Mouse (Mus musculus): Measurements from ENCODE around the gene Lrrc8e. TPM values are rescaled to one million over a fixed set of nuclear protein-coding genes. Genes with fewer than 3 reads are reported as not detected.

The Lrrc8e gene
- polyA plus RNA-seq (2012; rRNA removed): 0.02 TPM in 1 of 2 replicates, not detected in the other

DNA sequence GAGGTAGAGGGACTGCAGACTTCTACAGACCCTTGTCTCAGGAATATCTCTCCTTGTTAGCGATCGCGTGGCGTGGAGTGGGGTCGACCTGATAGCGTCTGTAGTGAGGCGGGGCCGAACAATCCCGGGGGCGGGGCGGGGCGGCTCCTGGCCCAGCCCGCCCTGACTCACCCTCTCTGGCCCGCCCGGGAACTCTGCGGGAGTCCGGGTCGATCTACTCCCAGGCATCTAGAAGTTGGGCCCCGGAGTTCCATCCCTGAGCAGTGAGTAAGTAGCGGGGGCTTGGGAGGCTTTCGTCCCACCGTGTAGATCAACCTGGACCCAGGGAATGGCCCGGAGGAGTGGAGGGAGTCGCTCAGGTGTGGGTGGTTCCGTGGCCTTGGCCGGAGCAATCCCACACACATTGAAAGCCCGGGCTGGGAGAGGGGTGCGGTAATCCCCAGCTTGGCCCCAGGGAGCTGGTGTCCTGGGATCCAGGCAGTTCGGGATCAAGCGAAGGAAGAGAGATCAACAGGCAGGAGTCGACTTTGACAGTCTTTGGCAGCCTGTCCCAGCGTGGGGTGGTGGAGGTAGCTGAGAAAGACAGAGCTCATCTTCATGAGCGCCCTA, at the start of gene Lrrc8e:
Lrrc8e (plus strand) TSS at position 89 of the 609 bp plus-strand sequence.
- no peaks in the 10 kb centered on the region for H3K4me1 ChIP-seq (ENCODE audit: control insufficient read depth, insufficient read depth, low read length)
- H3K4me3 ChIP-seq (replicated peaks; ENCODE audit: insufficient read depth, low read depth, low read length): peak within 1 kb of the TSS; percentile 22
- TF ChIP-seq POLR2A (IDR thresholded peaks at IDR 0.05; ENCODE audit: borderline replicate concordance, insufficient read depth, low read length) (no peak), CTCF (IDR thresholded peaks at IDR 0.05; ENCODE audit: borderline replicate concordance, insufficient read depth, low read depth, low read length) (no peak)
- no peak within 1 kb of the TSS for H3K27ac ChIP-seq (ENCODE audit: insufficient read depth, low read length)
- no peaks in the 10 kb centered on the region; the same call in 1 of the 2 replicates for H3K27me3 ChIP-seq (ENCODE audit: control insufficient read depth, insufficient read depth, low read length)
- no peak for DNase-seq
- 8% methylated on average over 33 of the region's 33 CpGs for WGBS

DNA sequence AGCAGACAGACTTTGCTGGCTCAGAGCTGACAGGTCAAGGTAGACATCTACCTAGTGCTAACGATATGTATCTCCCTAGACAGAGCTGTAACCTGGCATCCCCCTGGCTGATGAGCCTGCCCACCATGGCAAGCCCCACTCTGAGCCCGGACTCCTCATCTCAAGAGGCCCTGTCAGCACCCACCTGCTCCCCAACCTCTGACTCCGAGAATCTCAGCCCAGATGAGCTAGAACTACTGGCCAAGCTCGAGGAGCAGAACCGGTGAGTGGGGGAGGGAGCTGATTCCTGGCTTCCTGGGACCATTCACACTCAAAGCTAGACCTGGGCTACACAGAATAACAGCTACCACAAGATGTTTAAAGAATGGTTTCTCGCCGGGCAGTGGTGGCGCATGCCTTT, 43.2 kb upstream of the Lrrc8e start:
- DNase-seq: no peak
- Histone ChIP-seq H3K4me3 (replicated peaks; ENCODE audit: insufficient read depth, low read depth, low read length) (no peak overlapping the region), H3K27me3 (ENCODE audit: control insufficient read depth, insufficient read depth, low read length) (no peaks in the 10 kb centered on the region), H3K27ac (ENCODE audit: insufficient read depth, low read length) (no peak overlapping the region), H3K4me1 (ENCODE audit: control insufficient read depth, insufficient read depth, low read length) (no peaks in the 10 kb centered on the region)
- WGBS: 87% methylated on average over 8 of the region's 8 CpGs
- TF ChIP-seq POLR2A (IDR thresholded peaks at IDR 0.05; ENCODE audit: borderline replicate concordance, insufficient read depth, low read length) (no peak), CTCF (IDR thresholded peaks at IDR 0.05; ENCODE audit: borderline replicate concordance, insufficient read depth, low read depth, low read length) (no peak)

DNA sequence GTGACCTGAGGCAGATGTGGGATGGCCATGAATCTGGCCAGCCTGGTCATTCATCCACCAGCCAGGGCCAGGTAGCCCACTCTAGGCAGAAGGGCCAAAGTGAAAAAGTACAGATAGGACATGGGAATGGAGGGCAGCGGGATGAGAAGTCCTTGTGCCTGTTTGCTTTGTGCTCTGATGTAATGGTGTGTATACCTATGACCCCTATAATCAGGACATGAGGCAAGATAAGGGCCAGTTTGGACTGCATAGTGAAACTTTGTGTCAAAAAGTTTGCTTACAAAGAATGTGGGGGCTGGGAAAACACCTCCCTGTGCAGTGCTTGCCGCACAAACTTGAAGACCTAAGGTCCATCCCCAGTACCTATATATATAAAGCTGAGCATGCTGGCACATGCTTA, 40.5 kb upstream of the Lrrc8e start:
- no peak for TF ChIP-seq POLR2A (IDR thresholded peaks at IDR 0.05; ENCODE audit: borderline replicate concordance, insufficient read depth, low read length)
- no peak for TF ChIP-seq CTCF (IDR thresholded peaks at IDR 0.05; ENCODE audit: borderline replicate concordance, insufficient read depth, low read depth, low read length)
- 97% methylated on average over 2 of the region's 2 CpGs for WGBS
- H3K4me3 ChIP-seq (replicated peaks; ENCODE audit: insufficient read depth, low read depth, low read length): no peak overlapping the region
- DNase-seq: no peak
- H3K27me3 ChIP-seq (ENCODE audit: control insufficient read depth, insufficient read depth, low read length): no peaks in the 10 kb centered on the region
- no peak overlapping the region for H3K27ac ChIP-seq (ENCODE audit: insufficient read depth, low read length)
- no peaks in the 10 kb centered on the region; the same call in 1 of the 2 replicates for H3K4me1 ChIP-seq (ENCODE audit: control insufficient read depth, insufficient read depth, low read length)

DNA sequence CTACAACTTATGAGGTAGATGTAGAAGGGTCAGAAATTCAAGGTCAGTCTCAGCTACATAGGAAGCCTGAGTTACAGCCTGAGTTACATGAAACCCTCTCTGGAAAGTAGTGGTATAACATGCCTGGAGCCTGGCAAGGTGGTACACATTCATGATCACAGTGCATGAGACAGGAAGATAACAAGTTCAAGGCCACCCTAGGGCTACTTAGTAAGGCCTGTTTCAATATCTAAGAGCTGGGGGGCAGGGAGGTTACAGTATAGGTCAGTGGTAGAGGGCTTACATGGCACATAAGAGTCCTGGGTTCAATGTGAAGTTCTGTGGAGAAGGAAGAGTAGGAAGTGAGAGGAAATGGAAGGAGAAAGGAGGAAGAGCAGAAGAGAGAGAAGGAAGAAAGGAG, 38.0 kb upstream of the Lrrc8e start:
- Histone ChIP-seq H3K27me3 (ENCODE audit: control insufficient read depth, insufficient read depth, low read length) (no peaks in the 10 kb centered on the region), H3K4me1 (ENCODE audit: control insufficient read depth, insufficient read depth, low read length) (no peaks in the 10 kb centered on the region; the same call in 1 of the 2 replicates), H3K27ac (ENCODE audit: insufficient read depth, low read length) (no peak overlapping the region), H3K4me3 (replicated peaks; ENCODE audit: insufficient read depth, low read depth, low read length) (no peak overlapping the region)
- no peak for DNase-seq
- TF ChIP-seq POLR2A (IDR thresholded peaks at IDR 0.05; ENCODE audit: borderline replicate concordance, insufficient read depth, low read length) (no peak), CTCF (IDR thresholded peaks at IDR 0.05; ENCODE audit: borderline replicate concordance, insufficient read depth, low read depth, low read length) (no peak)

DNA sequence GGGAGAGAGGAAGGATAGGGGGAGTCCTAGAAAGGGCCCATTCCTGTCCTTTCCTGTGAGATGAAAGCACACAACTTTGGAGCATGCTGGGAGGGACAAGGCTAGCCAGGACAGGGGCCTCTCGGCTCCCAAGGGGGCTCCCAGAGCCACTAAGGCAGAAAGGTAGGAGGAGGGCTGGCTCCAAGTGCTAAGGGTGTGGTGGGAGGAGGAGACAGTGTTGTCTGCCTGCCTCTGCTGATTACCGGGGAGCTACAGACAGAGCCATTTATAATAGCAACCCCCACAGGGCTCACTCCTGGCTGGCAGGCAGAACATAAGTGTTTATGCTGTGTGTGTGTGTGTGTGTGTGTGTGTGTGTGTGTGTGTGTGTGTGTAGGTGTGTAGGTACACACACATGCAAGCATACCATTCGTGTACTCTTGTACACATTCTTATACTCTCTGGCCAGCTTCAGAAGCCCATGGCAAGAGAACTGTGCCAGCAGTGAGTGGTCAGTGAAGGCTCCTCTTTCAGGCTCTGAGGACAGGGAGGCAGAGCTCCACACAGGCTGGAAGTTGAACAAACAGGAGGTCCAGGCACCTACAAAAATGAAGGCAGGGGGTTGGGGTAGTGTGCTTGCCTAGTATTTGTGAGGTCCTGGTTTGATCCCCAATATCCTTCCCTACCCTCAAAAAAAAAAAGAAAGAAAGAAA, 37.5 kb upstream of the Lrrc8e start:
- no peak overlapping the region for H3K4me3 ChIP-seq (replicated peaks; ENCODE audit: insufficient read depth, low read depth, low read length)

DNA sequence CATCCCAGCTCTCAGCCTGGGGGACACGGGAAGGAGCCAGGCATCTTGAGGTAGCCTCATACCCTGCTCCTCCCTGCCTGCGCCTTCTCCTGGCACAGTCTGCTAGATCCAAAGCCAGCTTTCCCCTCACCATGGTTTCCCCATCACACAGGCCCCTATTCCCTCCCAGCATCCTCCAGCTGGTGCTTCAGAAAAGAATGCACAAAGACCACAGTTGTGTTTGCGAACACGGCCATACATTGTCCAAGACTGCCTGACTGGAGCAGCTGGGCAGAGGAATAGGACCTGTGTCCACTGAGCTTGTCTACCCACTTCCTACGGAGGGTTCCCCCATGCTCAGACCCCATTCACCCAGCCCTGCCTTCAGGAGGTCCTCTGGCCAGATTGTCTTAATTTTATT, 34.3 kb upstream of the Lrrc8e start:
- no peaks in the 10 kb centered on the region; the same call in 1 of the 2 replicates for H3K4me1 ChIP-seq (ENCODE audit: control insufficient read depth, insufficient read depth, low read length)
- TF ChIP-seq CTCF (IDR thresholded peaks at IDR 0.05; ENCODE audit: borderline replicate concordance, insufficient read depth, low read depth, low read length): no peak
- TF ChIP-seq POLR2A (IDR thresholded peaks at IDR 0.05; ENCODE audit: borderline replicate concordance, insufficient read depth, low read length): no peak
- peak overlapping the region; percentile 50; the same call in 1 of the 2 replicates for H3K27ac ChIP-seq (ENCODE audit: insufficient read depth, low read length)
- DNase-seq: no peak
- H3K4me3 ChIP-seq (replicated peaks; ENCODE audit: insufficient read depth, low read depth, low read length): no peak overlapping the region
- 28% methylated on average over 5 of the region's 5 CpGs for WGBS
- H3K27me3 ChIP-seq (ENCODE audit: control insufficient read depth, insufficient read depth, low read length): no peaks in the 10 kb centered on the region

More for the DNA sequence above, 37.5 kb upstream of the Lrrc8e start:
- Histone ChIP-seq H3K4me1 (ENCODE audit: control insufficient read depth, insufficient read depth, low read length) (no peaks in the 10 kb centered on the region; the same call in 1 of the 2 replicates), H3K27me3 (ENCODE audit: control insufficient read depth, insufficient read depth, low read length) (no peaks in the 10 kb centered on the region), H3K27ac (ENCODE audit: insufficient read depth, low read length) (0 out of 2 replicates have a peak overlapping the region, but pooled peaks have one; percentile 25)
- 26% methylated on average over 3 of the region's 3 CpGs for WGBS
- TF ChIP-seq CTCF (IDR thresholded peaks at IDR 0.05; ENCODE audit: borderline replicate concordance, insufficient read depth, low read depth, low read length) (no peak), POLR2A (IDR thresholded peaks at IDR 0.05; ENCODE audit: borderline replicate concordance, insufficient read depth, low read length) (no peak)
- no peak for DNase-seq

DNA sequence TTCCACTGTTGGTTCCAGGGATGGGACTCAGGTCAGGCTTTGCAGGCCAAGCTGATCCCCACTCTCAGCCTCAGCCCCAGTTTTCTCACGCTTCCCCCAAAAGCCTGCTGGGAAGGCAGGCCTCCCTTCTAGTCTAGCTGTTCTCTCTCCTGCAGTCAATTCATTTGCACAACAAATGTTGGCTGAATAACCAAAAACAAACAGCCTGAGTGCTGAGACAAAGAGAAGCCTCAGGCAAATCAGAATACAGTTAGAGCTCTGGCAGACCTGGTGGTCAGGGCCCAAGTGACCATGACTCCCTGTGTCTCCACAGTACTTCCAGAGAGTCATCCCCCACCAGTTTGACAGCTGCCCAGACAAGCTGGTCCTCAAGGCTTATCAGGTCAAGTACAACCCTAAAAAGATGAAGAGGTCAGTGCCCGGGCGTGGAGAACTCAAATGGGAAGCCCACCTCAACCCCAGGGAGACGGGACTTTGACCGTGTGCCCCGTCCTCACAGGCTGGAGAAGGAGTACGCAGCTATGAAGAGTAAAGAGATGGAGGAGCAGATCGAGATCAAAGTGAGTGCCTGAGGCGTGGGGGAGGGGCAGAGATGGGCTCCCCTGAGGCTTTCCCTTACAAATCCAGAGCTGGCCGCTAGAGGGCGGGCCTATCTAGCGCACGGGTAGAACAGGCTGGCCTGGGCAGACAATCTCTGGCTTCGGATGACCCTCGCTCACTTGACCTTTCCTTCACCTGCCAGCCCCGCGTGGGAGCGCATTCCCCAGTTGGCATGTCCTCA, 33.6 kb upstream of the Lrrc8e start:
- no peak for TF ChIP-seq POLR2A (IDR thresholded peaks at IDR 0.05; ENCODE audit: borderline replicate concordance, insufficient read depth, low read length)
- peak; percentile 85 for TF ChIP-seq CTCF (IDR thresholded peaks at IDR 0.05; ENCODE audit: borderline replicate concordance, insufficient read depth, low read depth, low read length)
- WGBS: 10% methylated on average over 18 of the region's 18 CpGs
- Histone ChIP-seq H3K27me3 (ENCODE audit: control insufficient read depth, insufficient read depth, low read length) (no peaks in the 10 kb centered on the region), H3K4me3 (replicated peaks; ENCODE audit: insufficient read depth, low read depth, low read length) (no peak overlapping the region), H3K27ac (ENCODE audit: insufficient read depth, low read length) (no peak overlapping the region), H3K4me1 (ENCODE audit: control insufficient read depth, insufficient read depth, low read length) (no peaks in the 10 kb centered on the region; the same call in 1 of the 2 replicates)
- peak; percentile 80 to 89 for DNase-seq
